Comparison of ENCODE assay signal across 24 mouse cellular contexts in genomic region chr14:120469126-120469790, GRCm38 (mm10). TPM values are rescaled to one million over a fixed set of nuclear protein-coding genes. Genes with fewer than 3 reads are reported as not detected.
DNase-seq lines count a peak whose midpoint lies in the region; ATAC-seq and TF ChIP-seq lines count a peak whose summit lies in the region.
"Had no signal": no experiment of that assay in that cellular context is flagged by ENCODE, and none has a peak within 500 bp of the region (broad histone marks: within the 10 kb centered on the region; RNA-seq: fewer than 3 reads in every experiment).

No protein-coding gene starts in this region.

- H3K27ac ChIP-seq in liver, postnatal 0 days (ENCODE audit: low read depth) = no peak overlapping the region
- H3K27ac ChIP-seq: embryonic facial prominence, embryonic 12.5 days; hindbrain, embryonic 14.5 days; left cerebral cortex, adult 2 months; liver, embryonic 14.5 days; lung, embryonic 15.5 days; midbrain, embryonic 15.5 days; stomach, embryonic 15.5 days had no signal

- H3ac ChIP-seq in myocyte (ENCODE audit: control insufficient read depth, insufficient read length) = no peak overlapping the region

- ATAC-seq in liver, postnatal 0 days = no peak
- ATAC-seq: CD4-positive, CD25-positive, alpha-beta regulatory T cell, adult 4 months; inflammation-experienced regulatory T-cells, adult 6 months; midbrain, embryonic 15.5 days had no signal

- H3K4me3 ChIP-seq in myocyte = no peak overlapping the region
- H3K4me3 ChIP-seq in liver, postnatal 0 days (ENCODE audit: low read depth, low read length) = no peak overlapping the region
- H3K4me3 ChIP-seq: embryonic facial prominence, embryonic 12.5 days; left cerebral cortex, adult 2 months; lung, embryonic 15.5 days; midbrain, embryonic 15.5 days; stomach, embryonic 15.5 days had no signal

- TF ChIP-seq POLR2A in myocyte (IDR thresholded peaks at IDR 0.05; ENCODE audit: insufficient read length, low read depth) = no peak

- H3K4me1 ChIP-seq in liver, postnatal 0 days (ENCODE audit: insufficient read depth) = no peaks in the 10 kb centered on the region; the same call in 1 of the 2 replicates
- H3K4me1 ChIP-seq: embryonic facial prominence, embryonic 12.5 days; lung, embryonic 15.5 days; stomach, embryonic 15.5 days had no signal

- no peak for TF ChIP-seq CTCF in liver, postnatal 0 days (IDR thresholded peaks at IDR 0.05; ENCODE audit: low read depth)

- H3K79me2 ChIP-seq in myocyte (ENCODE audit: control insufficient read depth, insufficient read depth) = no peaks in the 10 kb centered on the region

- H3K4me2 ChIP-seq in myocyte (ENCODE audit: low read depth) = peak overlapping the region; percentile 44
- H3K4me2 ChIP-seq in liver, postnatal 0 days (ENCODE audit: low read depth, low read length) = no peak overlapping the region
- H3K4me2 ChIP-seq: embryonic facial prominence, embryonic 12.5 days; hindbrain, embryonic 14.5 days; lung, embryonic 15.5 days; midbrain, embryonic 15.5 days; stomach, embryonic 15.5 days had no signal

- H3K9ac ChIP-seq in liver, postnatal 0 days (replicated peaks) = no peak overlapping the region
- H3K9ac ChIP-seq: embryonic facial prominence, embryonic 12.5 days; hindbrain, embryonic 14.5 days; liver, embryonic 14.5 days; lung, embryonic 15.5 days; midbrain, embryonic 15.5 days; stomach, embryonic 15.5 days had no signal

- DNase-seq in kidney, postnatal 10 days = peak; percentile 41
- no peak for DNase-seq in kidney, adult 18-20 months
- peak; percentile 90 for DNase-seq in 416B (ENCODE audit: low read depth)
- DNase-seq in adrenal gland, adult 2 months = peak; percentile 84
- no peak for DNase-seq in liver, postnatal 0 days
- no peak for DNase-seq in cerebellum, postnatal 10 days
- DNase-seq: cerebellum, adult 11-12 months; cerebellum, postnatal 14 days; gastrocnemius, postnatal 25 days; heart, postnatal 4 days; lung, postnatal 4 days; right cerebral cortex, postnatal 4 days; thymus, adult 18-20 months; thymus, postnatal 36 days had no signal

- H3K27me3 ChIP-seq in myocyte (ENCODE audit: control insufficient read depth, insufficient read depth, insufficient read length) = no peaks in the 10 kb centered on the region
- H3K27me3 ChIP-seq in liver, postnatal 0 days (ENCODE audit: insufficient read depth, low read length) = no peaks in the 10 kb centered on the region
- H3K27me3 ChIP-seq: embryonic facial prominence, embryonic 12.5 days; lung, embryonic 15.5 days; midbrain, embryonic 15.5 days; stomach, embryonic 15.5 days had no signal

- no peak for TF ChIP-seq EP300 in liver, postnatal 0 days (IDR thresholded peaks at IDR 0.05; ENCODE audit: low read depth)

- WGBS in liver, postnatal 0 days (ENCODE audit: insufficient replicate concordance) = 73% methylated on average over 14 of the region's 14 CpGs

- no peaks in the 10 kb centered on the region for H3K36me3 ChIP-seq in myocyte (ENCODE audit: control insufficient read depth, insufficient read depth)
- H3K36me3 ChIP-seq in liver, postnatal 0 days (replicated peaks; ENCODE audit: insufficient read depth, low read length) = no peaks in the 10 kb centered on the region
- H3K36me3 ChIP-seq: embryonic facial prominence, embryonic 12.5 days; lung, embryonic 15.5 days; midbrain, embryonic 15.5 days; stomach, embryonic 15.5 days had no signal

- no peaks in the 10 kb centered on the region for H3K9me3 ChIP-seq in liver, postnatal 0 days (ENCODE audit: low read length)
- H3K9me3 ChIP-seq: embryonic facial prominence, embryonic 12.5 days; lung, embryonic 15.5 days; midbrain, embryonic 15.5 days; stomach, embryonic 15.5 days had no signal

TF ChIP-seq in myocyte, 11 proteins besides CTCF, POLR2A, EP300 and RAD21:
- TF ChIP-seq MYOD1 (IDR thresholded peaks at IDR 0.05; ENCODE audit: control insufficient read depth in 1 of 3, insufficient read length in 2 of 3, low read depth in 2 of 3) (peak in 1 of 3 experiments; percentile 34), TCF3 (IDR thresholded peaks at IDR 0.05; ENCODE audit: insufficient read length, low read depth) (no peak)

RNA-seq across cellular contexts. Expression of gene Rap2a, which starts 9.0 kb away (rescaled TPM):
- total RNA-seq in adrenal gland, adult 2 months (2021) = 10 to 100 TPM; 12.4 to 25.8 TPM
- polyA plus RNA-seq in adrenal gland, adult 2 months (2012; rRNA removed) = 11.6 and 17.3 TPM in 2 replicates
- polyA plus RNA-seq in myocyte (2012; fragmentation: generic; extraction: Trizol) = 5.0 TPM
- polyA plus RNA-seq in liver, postnatal 0 days (2015; fragmentation: Nextera tagmentation; extraction: Ambion mirVana) = 3.2 and 3.4 TPM in 2 replicates

Comparison
In these comparisons a context has a peak if more than half of its experiments do, and no peak if none do; other contexts are left out.
1. DNase-seq: peak in kidney, postnatal 10 days (single experiment), 416B (single experiment) and adrenal gland, adult 2 months (single experiment); none in kidney, adult 18-20 months (single experiment), liver, postnatal 0 days (single experiment) and cerebellum, postnatal 10 days (0 of 2).